Mouse (Mus musculus) heart, adult 9 months (tissue): ENCODE measurements around the gene Nrbp1.

Experiments
- DNase-seq, 2 experiments: peaks; one replicate each; pipeline ENCODE4 v3.0.0; 2022; ENCODE audit warnings: low spot score in 2 of 2

The Nrbp1 gene

DNA sequence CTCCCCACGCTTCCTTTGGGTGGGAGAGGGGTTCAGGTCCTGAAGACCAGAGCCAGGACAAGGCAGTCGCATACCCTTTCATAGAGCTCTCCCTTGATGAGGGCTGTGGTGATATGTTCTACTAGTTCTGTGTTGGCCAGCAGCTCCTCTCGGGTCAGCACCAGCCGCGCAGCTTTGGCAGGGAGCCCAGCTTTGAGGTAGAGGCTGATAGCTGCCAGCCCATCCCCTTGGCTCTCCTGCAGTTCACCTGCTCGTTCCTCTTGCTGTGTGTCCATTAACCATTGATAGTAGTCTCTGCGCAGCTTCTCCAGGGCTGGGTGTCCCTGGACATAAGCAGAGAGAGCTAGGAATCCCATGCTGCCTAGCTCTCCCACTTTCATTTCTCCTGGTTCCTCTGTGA, 25.4 kb downstream of the Nrbp1 start:
- DNase-seq, result no peak

- no peak for DNase-seq
Measured at GRCm38 (mm10) chr5:31267686-31268085, 27.0 kb downstream of the Nrbp1 start.

GRCm38 (mm10) chr5:31273018-31273417, 32.4 kb downstream of the Nrbp1 start:
- DNase-seq, result no peak

- DNase-seq, result no peak
Measured at GRCm38 (mm10) chr5:31279245-31279988, 38.8 kb downstream of the Nrbp1 start.

- DNase-seq, result no peak
Measured at GRCm38 (mm10) chr5:31288225-31288624, 47.6 kb downstream of the Nrbp1 start.

GRCm38 (mm10) chr5:31288655-31289054, 48.0 kb downstream of the Nrbp1 start:
- DNase-seq, result no peak

- DNase-seq, result no peak
Measured at GRCm38 (mm10) chr5:31289626-31290230, 49.1 kb downstream of the Nrbp1 start.

GRCm38 (mm10) chr5:31290521-31291360, 50.1 kb downstream of the Nrbp1 start, which contains the start of gene Ift172:
Ift172 (minus strand) TSS chr5:31291116.
- peak; percentile 97 to 98 for DNase-seq

DNA sequence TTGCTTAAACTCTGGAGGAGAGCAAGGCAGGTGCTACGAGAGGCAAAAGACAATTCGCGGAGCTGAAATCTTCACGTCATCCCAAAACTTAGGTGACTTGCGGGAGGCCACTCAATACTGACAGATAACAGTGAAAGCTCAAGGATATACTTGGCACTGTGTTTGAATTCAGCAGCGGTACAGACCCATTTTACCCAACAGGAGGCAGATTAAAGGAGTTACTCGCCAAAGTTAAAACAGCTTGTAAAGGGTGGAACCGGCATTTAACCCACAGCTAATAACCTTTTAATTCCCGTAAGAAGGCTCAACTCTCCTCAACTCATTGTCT, 50.7 kb downstream of the Nrbp1 start:
- DNase-seq, result no peak

GRCm38 (mm10) chr5:31294964-31295605, 54.4 kb downstream of the Nrbp1 start:
- DNase-seq, result no peak

DNA sequence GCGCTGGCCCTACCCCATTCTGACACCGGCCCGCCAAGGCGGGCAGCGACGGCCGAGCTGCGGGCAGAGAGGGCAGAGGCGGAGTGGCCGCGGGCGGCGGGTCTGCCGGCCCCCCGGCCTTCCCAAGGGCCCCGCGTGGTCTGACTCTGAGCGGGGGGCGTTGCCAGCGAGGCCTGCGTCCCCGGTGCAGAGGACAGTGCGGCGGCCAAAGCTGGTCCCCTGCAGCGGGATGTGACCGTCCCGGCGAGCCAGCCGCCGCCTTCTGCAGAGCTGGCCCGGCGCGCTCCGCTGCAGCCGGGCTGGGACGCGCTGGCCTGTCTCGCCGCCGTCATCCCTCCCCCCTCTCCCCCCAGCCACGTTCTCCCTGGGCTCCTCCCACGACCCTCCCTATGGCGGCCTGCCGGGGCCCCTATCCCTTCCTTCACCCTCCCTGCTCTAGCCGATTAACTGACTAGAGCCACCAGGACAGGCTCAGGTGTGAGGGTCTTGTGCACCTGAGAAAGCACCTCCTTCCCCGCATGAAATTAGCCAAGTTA, 55.0 kb downstream of the Nrbp1 start, which contains the start of gene Fndc4:
TSS of gene Fndc4 (minus strand) at position 475 of the 536 bp plus-strand sequence.
- peak in 1 of 2 experiments; percentile 7 for DNase-seq

DNA sequence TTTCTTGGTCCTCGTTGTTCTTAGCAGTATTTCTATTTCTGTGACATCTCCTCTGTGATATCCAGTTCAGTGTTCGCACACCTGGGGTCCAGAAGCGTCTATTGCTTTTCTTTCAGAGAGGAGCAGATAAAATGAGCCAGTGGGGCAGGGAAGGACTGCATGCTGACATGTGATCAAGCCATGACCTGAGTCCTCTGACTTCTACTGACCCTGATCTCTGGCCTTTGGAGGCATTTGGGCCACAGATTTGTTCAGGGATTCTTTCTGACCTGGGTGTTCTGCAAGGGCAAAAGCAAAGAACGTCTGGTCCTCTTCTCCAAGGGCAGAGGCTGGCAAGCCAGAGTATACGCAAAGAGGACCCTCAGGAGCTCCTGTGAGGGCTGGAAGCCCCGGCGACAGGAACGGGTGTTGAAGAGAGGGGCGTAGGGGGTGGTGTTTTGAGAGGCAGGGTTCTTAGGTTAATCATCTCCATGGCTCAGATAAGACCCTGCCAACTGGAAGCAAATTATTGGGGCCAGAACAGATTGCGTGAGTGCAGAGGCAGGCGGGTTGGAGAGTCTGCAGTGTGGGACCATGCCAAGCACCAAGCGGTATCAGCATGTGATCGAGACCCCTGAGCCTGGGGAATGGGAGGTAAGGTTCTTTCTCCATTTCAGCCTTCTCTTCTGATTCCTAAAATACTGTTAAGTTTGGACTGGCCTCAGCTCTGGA, 56.5 kb downstream of the Nrbp1 start, which contains the start of gene Gckr:
TSS of gene Gckr (plus strand) at position 397 of the 711 bp plus-strand sequence.
- DNase-seq, result no peak

- no peak for DNase-seq
Measured at GRCm38 (mm10) chr5:31297981-31298380, 57.3 kb downstream of the Nrbp1 start.

DNA sequence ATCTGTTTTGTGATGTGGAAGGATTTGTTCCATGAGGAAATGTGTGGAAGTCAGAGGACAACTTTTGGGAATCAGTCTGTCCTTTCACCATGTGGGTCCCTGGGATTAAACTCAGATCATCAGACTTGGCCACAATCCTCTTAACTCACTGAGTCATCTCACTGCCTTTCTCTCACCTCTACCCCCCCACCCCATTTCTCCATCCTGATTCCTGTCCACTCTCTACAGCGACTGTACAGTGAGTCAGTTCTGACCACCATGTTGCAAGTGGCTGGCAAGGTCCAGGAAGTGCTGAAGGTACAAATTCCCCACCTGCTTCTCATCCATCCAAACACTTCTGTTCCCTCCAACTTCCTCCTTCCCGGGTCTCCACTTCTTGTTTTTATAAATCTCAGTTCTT, 57.8 kb downstream of the Nrbp1 start:
- no peak for DNase-seq
